Mouse (Mus musculus) v-Abl transformed pro-B cells (cell line): Measurements from ENCODE around the gene Aida.

Source experiments
- in situ Hi-C, 2 experiments: fragments of 400-800 bp; cut with MboI; formaldehyde crosslinking; loops; one replicate each; pipeline ENCODE4 v1.15.1; 2025; ENCODE audit not compliant: unreplicated experiment in 2 of 2

The Aida gene

DNA sequence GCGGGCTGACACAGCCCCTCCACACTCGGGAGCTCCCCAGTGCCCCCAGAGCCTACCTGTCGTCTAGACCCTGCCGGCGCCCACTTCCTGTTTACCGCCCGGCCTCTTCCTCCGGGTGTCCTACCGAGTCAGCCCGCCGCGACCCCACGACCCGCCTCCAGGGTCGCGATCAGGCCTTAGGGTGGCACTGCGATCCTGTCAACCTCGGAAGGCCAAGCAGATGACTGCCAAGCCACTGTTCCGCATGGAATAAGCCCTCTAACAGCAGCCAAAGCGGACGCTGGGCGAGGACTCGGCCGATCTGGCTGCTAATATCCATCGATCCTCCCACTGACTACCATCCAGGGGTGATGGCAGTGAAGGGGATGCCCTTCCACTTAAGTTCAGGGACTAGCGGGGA is at the start of gene Aida:
Gene Aida (plus strand): TSS at position 126 of the 400 bp plus-strand sequence.
- in situ Hi-C loops = loop anchor here in 1 of 2 experiments (10.0 kb wide), 1 partner anchor 1438 kb away; the partner anchor contains the start of gene Hlx

DNA sequence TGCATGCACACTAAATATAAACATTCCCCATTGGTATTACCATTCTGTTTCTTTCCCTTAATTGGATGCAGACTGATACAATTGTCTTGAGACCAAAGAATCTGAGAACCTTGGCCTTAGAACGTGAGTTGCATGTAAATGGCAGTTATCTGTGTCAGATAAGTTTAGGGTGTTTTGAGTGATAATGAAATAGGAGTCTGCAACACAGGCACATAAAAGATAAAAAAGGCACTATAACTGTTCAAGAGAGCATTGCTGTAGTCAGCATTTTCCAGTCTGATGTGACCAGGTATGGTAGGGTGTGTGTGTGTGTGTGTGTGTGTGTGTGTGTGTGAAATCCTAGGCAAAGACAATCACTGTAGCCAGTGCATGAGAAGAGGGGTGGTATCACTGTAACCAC is 48.2 kb upstream of the Aida start:
- in situ Hi-C loops = loop anchor here (25.0 kb wide), 2 partner anchors 686 to 1086 kb away; partner anchors contain the start of genes Capn8 (in 1 of the 2) and Vmn1r1 (in 1 of the 2)

DNA sequence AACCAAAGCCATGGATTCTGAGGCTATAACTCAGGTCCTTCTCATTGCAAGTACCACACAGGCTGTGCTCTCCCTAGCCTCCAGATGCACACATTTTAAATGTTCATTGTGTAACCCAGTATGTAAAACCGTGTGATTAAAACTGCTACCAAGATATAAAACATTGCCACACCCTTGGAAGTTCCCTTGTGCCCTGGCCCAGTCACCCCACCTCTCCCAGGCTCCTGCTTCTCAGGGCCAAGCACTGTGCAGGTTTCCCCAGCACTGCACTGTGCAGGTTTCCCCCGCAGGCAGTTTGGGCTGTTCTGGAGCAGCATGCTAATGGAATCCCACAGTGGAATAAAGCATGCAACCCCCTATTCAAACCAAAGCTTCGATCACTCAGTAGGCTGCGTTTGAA is 45.8 kb upstream of the Aida start:
- in situ Hi-C loops = loop anchor here in 1 of 2 experiments (25.0 kb wide), 1 partner anchor 1113 kb away; no protein-coding TSS in a partner anchor

DNA sequence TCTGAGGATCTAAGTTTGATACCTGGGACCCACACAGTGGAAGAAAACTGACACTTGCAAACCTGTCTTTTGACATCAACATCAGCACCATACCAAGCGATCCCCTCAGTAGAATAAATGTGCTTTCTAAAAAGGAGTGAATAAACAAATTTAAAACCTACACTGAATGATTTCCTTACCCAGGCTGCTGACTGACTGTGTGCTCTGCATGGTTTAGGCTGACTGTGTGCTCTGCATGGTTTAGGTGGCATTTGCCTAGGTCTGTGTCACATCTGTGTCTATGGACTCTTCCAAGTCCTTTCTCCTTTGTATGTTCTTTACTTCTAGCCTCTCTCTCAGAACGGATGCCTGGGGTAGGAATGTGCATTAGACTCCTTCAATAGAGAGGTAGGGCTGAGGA is 44.6 kb upstream of the Aida start:
- in situ Hi-C loops = loop anchor here in 1 of 2 experiments (25.0 kb wide), 1 partner anchor 1115 kb away; no protein-coding TSS in a partner anchor

- in situ Hi-C loops = loop anchor here in 1 of 2 experiments (25.0 kb wide), 1 partner anchor 1115 kb away; no protein-coding TSS in a partner anchor
Measured at GRCm38 (mm10) chr1:183252574-183252973, 43.8 kb upstream of the Aida start.

- in situ Hi-C loops = loop anchor here in 1 of 2 experiments (25.0 kb wide), 1 partner anchor 1127 kb away; no protein-coding TSS in a partner anchor
Measured at GRCm38 (mm10) chr1:183264145-183265008, 32.0 kb upstream of the Aida start.

- in situ Hi-C loops = loop anchor here in 1 of 2 experiments (25.0 kb wide), 1 partner anchor 1129 kb away; no protein-coding TSS in a partner anchor
Measured at GRCm38 (mm10) chr1:183265921-183266467, 30.4 kb upstream of the Aida start.

DNA sequence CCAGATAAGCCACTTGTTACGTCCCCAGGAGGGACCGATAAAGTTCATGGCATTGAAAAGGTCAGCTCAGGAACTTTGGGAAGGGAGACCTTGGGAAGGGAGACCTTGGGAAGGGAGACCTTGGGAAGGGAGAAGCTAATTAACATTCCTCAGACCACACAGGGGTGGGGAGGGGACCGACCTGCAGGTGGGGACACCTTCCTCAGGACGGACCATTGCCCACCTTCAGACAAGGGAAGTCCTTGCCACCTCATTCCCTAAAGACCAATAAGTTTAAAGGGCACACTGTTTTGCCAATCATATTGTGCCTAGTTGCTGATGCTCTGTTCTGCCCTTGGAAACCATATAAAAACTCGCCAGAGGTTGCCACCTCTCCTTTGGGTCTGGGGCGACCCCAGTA is 28.7 kb upstream of the Aida start:
- in situ Hi-C loops = loop anchor here in 1 of 2 experiments (25.0 kb wide), 1 partner anchor 1130 kb away; no protein-coding TSS in a partner anchor

DNA sequence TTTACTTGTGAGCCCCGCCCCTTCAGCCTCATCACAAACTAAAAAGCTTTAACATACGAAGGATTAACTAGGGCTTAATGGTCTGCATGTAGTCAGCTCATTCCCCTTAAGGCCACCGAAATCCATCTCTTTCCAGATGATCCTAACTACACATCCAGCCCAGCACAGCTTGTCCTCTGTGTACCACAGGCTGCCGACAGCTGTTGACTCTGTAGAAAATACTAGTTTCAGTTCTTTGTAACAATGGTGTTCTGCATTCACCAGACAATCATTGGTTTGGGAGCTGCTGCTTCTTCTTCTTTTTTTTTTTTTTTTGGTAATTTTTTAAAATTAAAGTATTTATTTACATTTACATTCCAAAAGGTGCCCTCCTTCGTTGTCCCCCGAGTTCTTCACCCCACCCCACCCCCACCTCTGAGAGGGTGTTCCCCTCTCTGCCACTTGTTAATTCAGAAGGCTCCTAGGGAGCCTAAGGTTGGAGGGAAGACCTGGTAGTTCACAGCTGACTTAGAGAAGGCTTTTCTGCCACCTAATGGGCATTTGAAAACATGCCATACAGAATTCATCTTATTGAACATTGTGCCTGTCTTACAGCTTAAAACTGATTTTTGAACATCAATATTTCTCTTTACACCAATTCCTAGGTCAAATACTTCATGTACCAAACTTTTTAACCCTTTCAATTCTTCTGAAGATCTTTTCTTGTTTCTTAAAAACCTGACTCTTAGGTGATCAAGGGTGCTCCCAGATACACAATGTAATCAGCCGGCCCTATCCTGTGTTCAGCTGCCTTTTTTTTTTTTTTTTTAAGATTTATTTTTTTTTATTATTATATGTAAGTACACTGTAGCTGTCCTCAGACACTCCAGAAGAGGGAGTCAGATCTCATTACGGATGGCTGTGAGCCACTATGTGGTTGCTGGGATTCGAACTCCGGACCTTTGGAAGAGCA is 23.2 kb upstream of the Aida start:
- in situ Hi-C loops = loop anchor here in 1 of 2 experiments (25.0 kb wide), 1 partner anchor 1136 kb away; no protein-coding TSS in a partner anchor

DNA sequence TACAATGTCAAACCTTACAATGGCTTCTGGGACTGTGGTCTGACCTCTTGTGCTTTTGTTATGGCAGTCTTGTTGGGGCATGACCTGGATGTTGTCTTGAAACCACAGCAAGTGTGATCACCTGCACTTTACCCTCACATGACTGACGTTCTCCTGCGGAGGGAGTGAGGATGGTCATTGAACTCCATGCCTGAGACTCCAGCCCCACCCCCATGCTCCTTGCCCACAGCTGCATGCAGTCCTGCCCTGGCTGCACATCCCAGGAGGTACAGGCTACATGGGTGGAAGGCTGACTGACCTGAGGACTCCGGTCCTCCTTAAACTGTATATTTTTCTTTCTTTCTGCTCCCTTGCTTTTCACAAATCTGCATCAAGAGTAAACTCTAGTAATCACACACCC is 22.0 kb upstream of the Aida start:
- in situ Hi-C loops = loop anchor here in 1 of 2 experiments (25.0 kb wide), 1 partner anchor 1137 kb away; no protein-coding TSS in a partner anchor

- in situ Hi-C loops = no loop called here
Measured at GRCm38 (mm10) chr1:183275763-183276162, 20.6 kb upstream of the Aida start.

DNA sequence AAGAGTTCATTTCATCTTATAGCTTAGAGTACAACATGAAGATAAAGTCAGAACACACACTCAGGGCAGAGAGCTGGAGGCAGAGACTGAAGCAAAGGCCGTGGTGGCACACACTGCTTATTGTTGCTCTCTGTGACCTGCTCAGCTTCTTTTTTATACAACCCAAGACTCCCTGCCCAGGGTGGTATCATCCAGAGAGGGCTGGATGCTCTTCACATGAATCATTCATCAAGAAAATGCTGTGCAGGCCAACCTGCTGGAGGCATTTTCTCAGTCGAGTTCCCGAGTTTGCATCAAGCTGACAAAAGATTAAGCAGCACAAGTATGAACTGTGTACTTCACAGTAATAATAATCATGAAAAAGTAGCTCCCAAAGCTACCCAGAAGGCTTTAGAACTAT is 8.0 kb upstream of the Aida start:
- in situ Hi-C loops = no loop called here

DNA sequence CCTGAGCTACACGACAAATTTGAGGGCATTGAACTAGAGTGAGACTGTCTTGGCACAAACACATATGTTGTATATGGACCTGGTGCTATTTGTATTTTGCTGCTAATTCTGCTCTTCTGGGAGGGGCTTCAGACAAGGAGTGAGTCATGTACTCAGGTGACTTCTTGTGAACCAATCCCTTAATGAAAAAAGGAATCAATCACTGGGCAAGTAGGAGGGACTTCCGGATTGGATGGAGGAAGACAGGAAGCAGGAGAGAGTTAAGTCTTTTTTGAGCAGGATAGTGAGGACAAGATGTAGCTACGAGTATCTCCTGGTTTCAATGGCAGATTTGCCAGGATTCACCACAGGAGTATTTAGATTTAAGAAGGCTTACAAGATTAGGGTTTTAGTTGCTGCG is 6.8 kb upstream of the Aida start:
- in situ Hi-C loops = no loop called here

DNA sequence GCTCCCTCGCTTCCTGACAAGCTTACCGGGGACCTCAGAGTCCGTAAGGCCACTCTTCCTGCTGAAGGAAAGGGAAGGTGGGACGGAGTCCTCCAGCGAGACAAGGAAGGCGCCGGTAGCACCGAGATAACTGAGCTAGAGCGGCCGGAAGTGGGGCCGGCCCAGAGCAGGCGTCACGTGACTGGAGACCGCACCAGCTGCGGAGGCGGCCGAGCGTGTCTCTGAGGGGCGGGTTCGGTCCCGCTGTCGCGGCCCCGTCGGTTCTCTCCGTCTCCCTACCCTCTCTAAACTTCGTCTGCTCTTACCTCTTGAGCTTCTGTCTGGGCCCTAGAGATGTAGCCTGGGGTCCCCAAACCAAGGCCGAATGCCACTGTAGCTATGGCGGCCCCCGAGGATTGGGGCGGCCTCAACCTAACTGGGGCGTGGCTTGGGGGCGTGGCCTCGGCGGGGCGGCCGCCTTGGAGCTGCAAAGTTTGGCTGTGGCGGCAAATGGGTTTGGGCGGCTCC is 540 bp downstream of the Aida start, which contains the start of gene Brox:
Gene Brox (minus strand): TSS at position 393 of the 507 bp plus-strand sequence.
- in situ Hi-C loops = loop anchor here in 1 of 2 experiments (10.0 kb wide), 1 partner anchor 1438 kb away; the partner anchor contains the start of gene Hlx

DNA sequence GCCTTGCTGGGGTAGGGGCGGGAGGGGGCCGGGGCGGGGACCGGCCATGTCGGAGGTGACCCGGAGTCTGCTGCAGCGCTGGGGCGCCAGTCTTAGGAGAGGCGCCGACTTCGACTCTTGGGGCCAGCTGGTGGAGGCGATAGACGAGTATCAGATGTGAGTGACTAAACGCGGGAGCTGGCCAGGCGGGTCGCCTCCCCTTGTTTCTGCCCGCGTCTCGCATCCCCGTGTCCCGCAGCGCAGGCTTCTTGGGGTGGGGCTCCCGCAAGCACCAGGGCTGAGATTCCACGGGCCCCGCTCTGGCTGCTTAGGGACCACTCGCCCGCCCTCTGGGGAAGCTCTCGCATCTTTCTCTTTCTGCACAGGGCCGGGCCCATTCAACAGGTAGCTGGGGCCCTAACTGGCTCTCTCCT is 1.1 kb downstream of the Aida start:
- in situ Hi-C loops = loop anchor here in 1 of 2 experiments (10.0 kb wide), 1 partner anchor 1437 kb away; the partner anchor contains the start of gene Hlx

- in situ Hi-C loops = loop anchor here in 1 of 2 experiments (10.0 kb wide), 1 partner anchor 1437 kb away; the partner anchor contains the start of gene Hlx
Measured at GRCm38 (mm10) chr1:183297886-183298489, 1.6 kb downstream of the Aida start.

DNA sequence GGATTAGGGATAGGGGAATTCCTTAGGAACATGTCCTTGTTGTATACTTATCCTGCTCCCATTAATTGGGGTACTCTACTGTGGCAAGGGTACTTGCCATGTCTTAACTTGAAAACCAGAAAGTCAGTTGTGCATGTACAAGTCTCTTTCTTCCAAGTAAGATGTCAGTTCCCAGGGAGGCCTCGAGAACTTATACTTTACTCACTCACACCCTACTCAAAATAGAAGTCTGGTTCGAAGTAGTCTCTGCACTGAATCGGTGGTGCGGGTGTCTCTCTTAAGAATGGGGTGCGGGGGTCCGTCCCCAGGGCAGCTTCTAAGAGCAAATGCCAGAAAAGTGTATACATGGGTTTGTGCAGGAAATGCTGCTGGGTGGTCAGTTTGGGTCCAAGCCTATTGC is 2.8 kb downstream of the Aida start:
- in situ Hi-C loops = loop anchor here in 1 of 2 experiments (10.0 kb wide), 1 partner anchor 1436 kb away; the partner anchor contains the start of gene Hlx

- in situ Hi-C loops = loop anchor here in 1 of 2 experiments (25.0 kb wide), 1 partner anchor 1905 kb away; the partner anchor contains the start of gene Rab3gap2
Measured at GRCm38 (mm10) chr1:183307555-183307954, 11.2 kb downstream of the Aida start.

- in situ Hi-C loops = loop anchor here in 1 of 2 experiments (25.0 kb wide), 1 partner anchor 1904 kb away; the partner anchor contains the start of gene Rab3gap2
Measured at GRCm38 (mm10) chr1:183308476-183308875, 12.1 kb downstream of the Aida start.
